Mouse (Mus musculus): ENCODE results near the gene Abcc10.

DNA sequence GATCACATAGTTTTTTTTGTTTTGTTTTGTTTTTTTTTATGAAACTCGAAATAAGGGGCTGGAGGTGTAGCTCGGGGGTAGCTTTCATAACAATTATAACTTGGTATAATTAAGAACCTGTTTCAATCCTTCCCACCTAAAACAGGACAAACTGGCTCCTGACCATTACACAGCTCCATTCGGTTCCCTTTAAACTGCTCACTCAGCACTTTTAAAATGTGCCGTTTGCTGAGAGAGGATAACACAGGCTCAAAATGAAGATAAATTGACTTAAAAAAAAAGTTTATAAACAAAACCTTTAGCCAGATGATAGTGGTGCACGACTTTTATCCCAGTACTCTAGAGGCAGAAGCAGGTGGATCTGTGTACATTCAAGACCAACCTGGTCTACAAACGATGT lies 42.7 kb downstream of the Abcc10 start:
- TF ChIP-seq CTCF (conservative IDR thresholded peaks at IDR 0.05; ENCODE audit: low read length) = no peak
- TF ChIP-seq NANOG (IDR thresholded peaks at IDR 0.05; ENCODE audit: borderline replicate concordance, low read length) = no peak
- no peak for TF ChIP-seq POU5F1 (IDR thresholded peaks at IDR 0.05; ENCODE audit: borderline replicate concordance, low read length)
